Mouse (Mus musculus): ENCODE data around the gene Ccnb1.
"Not testable (repeated sequence)": the region's sequence is repeated elsewhere in the genome, so short reads cannot be mapped to it uniquely, and the experiment has no call there.

Ccnb1 gene

GRCm38 (mm10) chr13:100786414-100786867 is at the start of gene Ccnb1:
Gene Ccnb1 (minus strand): TSS chr13:100786570.
- DNase-seq = peak; percentile 88 to 91

DNA sequence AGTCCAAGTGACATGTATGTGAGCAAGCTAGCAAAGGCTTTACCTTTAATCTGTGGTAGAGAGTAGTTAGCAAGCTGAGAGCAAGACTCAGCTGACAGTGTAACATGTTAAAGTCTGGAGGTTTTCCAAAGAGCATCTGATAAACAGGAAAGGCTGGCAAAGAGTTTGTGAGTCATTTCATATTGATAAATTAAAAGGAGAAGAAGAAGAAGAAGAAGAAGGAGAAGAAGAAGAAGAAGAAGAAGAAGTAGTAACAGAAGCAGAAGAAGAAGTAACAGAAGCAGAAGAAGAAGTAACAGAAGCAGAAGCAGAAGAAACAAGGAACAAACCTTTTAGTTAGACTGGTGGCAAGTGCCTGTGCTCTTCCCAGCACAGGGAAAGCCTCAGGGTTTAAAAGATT is 48.4 kb upstream of the Ccnb1 start:
- DNase-seq = no peak

GRCm38 (mm10) chr13:100833640-100834002 is 47.3 kb upstream of the Ccnb1 start:
- no peak for DNase-seq

DNA sequence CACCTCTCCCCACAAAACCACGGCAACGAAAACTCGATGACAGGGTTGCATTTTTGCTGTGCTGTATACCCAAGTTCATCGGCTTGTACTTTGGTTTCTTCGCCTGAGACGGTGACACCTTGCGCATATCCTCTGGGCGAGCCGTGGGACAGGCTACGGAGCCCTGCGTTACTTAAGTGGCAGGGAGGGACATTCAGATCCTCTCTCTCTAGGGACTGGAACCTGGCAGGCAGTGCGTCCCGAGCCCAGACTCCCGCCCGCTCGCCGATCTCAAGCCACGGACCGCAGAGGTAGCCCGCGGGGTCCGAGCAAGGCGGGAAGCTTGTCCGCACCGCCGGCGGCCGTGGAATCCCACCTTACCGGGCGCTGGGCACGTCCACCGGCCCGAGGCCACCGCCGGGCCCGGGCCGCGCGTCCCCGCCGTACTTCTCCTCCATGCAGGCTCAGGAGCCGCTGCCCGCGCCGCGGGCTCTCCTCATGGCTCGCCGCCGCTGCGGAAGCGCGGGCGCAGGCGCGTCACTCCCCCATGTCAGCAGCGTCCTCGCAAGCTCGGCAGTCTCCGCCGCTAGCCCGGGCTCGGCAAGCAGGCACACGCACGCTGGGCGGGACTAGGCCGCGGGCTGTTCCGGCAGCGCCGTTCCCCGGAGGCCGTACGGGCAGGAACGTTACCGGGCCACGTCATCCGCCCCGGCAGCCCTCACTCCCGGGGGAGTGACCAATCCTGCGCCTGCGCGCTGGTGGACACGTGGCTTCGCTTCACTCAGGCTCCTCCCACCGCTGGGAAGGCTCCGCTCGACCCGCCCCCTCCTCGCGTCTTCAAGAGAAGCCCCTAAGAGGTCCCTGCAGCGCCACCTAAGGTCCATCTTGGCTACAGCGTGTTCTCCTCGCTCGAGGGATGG is 46.6 kb upstream of the Ccnb1 start, which contains the start of gene Slc30a5:
Gene Slc30a5, minus strand, starts transcription at position 687 of the 899 bp plus-strand sequence.
- DNase-seq = peak; percentile 99 to 100

GRCm38 (mm10) chr13:100832188-100832587 is 45.8 kb upstream of the Ccnb1 start:
- DNase-seq = no peak

- no peak for DNase-seq
These were observed 44.8 kb upstream of the Ccnb1 start for GRCm38 (mm10) chr13:100831123-100831522.

GRCm38 (mm10) chr13:100825627-100826410 is 39.4 kb upstream of the Ccnb1 start:
- no peak for DNase-seq

DNA sequence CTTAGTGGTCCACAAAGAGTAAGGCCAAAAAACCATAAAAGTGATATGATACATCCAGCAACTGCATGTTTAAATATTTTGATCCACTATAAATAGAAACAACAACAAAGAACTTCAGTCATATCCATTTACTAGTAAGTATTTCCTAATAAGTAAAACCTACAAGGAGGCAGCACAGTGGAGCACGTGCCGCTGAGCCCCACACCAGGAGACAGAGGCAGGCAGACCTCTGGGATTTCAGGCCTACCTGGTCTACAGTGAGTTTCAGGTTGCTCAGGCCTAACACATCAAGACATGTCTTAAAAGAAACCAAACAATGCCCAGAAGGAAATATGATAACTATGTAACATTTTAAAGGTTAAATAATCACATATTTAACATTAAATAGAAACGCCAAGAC is 38.5 kb upstream of the Ccnb1 start:
- no peak for DNase-seq

- DNase-seq = no peak
These were observed 37.9 kb upstream of the Ccnb1 start for GRCm38 (mm10) chr13:100824306-100824705.

DNA sequence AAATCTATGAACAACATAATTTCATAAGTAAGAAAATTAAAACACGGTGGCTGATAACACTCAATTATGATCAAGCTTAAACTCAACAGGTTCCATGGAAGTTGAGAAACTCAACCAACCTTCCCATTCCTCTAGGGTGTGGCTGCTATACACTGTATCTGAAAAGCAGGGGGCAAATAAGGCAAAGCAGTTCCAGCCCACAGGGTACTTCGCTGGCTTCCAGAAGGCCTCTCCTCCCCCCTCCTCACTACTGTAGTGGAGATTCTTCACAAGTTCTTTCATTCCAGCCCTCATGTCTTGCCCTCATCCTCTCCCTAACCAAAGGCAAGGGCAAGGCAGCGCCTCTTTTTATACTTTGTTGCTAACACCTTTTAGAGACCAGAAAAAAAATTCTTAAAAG is 37.5 kb upstream of the Ccnb1 start:
- no peak for DNase-seq

- no peak for DNase-seq
These were observed 28.1 kb upstream of the Ccnb1 start for GRCm38 (mm10) chr13:100814451-100814850.

DNA sequence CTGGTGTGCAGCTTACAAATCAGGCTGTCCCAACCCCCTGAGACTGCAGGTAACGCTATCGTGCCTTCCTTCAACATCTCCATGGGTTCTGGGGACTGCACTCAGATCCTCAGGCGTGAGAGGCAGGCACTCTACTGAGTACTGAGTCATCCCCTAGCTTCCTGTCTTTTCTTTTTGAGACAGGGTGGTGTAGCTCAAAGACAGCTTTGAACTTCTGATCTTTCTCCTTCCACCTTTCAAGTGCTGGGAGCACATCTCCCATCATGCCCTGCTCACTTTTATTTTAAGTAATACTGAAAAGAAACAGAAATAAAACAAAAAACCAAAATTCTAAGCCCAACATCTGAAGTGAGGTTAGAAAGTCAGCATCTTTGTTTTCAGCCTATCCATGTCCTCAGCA is 19.4 kb upstream of the Ccnb1 start:
- DNase-seq = no peak

- no peak for DNase-seq
These were observed 10.8 kb upstream of the Ccnb1 start for GRCm38 (mm10) chr13:100797171-100797570.

DNA sequence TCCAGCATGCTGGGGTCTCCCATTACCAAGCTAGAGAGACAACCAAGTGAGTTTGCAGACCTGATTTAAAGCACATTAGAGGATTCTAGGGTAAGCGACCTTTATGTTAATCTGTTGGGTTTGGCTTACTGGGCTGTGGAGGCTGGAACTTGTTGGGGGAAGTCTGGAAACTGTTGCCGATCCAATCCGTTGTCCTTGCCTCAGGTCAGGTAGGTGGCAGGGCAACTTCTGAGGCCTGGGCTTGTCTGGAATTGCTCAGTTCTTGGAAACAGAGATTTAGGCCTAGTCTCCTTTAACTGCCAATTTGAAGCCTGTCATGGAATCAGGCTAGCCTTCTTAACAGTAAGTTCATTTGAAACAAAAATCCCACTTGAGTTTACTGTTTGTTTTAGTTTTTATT is 2.7 kb upstream of the Ccnb1 start:
- no peak for DNase-seq

DNA sequence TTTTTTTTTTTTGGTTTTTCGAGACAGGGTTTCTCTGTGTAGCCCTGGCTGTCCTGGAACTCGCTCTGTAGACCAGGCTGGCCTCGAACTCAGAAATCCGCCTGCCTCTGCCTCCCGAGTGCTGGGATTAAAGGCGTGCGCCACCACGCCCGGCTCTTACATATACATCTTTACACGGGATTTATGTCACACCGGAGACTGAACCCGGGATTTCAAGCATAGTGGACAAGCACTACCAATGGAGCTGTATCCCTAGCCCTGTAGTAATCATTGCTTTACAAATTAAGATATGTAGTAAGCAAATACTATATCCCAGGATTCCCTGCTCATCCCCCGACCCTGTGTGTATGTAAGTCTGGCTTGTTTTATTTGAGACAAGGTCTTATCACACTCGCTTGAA is 1.7 kb upstream of the Ccnb1 start:
- not testable (repeated sequence) for DNase-seq

GRCm38 (mm10) chr13:100787316-100788010 is 1.1 kb upstream of the Ccnb1 start:
- DNase-seq = no peak

- no peak for DNase-seq
These were observed 460 bp downstream of the Ccnb1 start for GRCm38 (mm10) chr13:100785806-100786413.

- DNase-seq = no peak
These were observed 8.9 kb downstream of the Ccnb1 start for GRCm38 (mm10) chr13:100777491-100777890.

DNA sequence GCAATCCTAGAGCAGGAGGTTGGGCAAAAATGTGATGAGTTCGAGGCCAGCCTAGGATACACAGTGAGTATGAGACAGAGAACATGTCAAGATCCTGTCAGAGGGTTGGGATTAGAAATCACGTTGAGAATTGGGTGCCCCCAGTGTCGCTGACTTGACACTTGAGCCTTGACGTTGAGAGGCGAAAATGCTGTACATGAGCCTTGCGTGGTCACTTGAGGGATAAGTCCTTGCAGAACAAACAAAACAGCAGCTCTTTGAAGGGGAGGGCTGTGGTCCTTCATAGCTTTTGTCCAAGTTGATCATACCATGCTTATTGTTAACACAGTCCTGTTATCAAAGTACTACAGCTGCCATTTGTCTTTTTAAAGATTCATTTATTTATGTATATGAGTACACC is 9.7 kb downstream of the Ccnb1 start:
- no peak for DNase-seq

GRCm38 (mm10) chr13:100776056-100776419 is 10.3 kb downstream of the Ccnb1 start:
- no peak for DNase-seq

- peak; percentile 77 to 82 for DNase-seq
These were observed 10.9 kb downstream of the Ccnb1 start, which contains the start of gene Cenph for GRCm38 (mm10) chr13:100775252-100776055. Gene Cenph (minus strand): TSS chr13:100775899.

- DNase-seq = no peak
These were observed 11.7 kb downstream of the Ccnb1 start for GRCm38 (mm10) chr13:100774704-100775103.

Data from cerebellum, adult 18-20 months (tissue).